Mouse (Mus musculus): ENCODE results near the gene Hspa1a. TPM values are rescaled to one million over a fixed set of nuclear protein-coding genes. Genes with fewer than 3 reads are reported as not detected.
"Not testable (repeated sequence)": the region's sequence is repeated elsewhere in the genome, so short reads cannot be mapped to it uniquely, and the experiment has no call there.

The Hspa1a gene
- 2.0 and 2.1 TPM in 2 replicates for polyA plus RNA-seq (2014; fragmentation: Nextera tagmentation; extraction: Ambion mirVana)

DNA sequence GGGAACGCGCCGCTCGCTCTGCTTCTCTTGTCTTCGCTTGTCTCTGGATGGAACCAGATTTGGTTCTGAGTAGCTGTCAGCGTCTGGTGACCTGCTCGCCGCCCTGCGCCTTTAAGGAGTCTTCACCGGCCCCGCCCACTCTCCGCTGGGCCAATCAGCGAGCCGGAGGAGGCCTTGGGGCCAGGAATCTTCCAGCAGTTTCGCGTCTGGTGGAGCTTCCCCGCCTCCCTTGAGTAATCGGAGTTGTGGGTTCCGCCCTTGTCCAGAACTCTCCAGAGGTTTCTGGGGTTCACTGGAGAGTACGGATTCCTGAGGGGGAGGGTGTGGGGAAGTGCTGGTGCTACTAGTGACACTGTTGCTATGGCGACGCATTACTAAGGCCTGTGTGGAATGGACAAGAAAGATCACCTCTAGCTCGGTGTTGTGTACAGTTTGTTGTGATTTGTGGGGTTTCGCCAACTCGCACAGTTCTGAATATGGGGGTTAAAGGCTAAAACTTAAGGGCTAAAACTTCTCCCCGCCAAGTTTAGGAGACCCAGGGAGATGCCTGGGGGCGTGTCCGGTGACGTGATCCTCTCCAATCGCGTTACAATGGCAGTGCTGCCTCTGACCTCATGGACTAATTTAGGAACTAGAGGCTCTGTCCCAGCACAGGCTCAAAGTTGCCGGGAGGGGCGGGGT is at the start of gene Hspa1a, which contains the start of gene Hspa1l:
Gene Hspa1a (minus strand): TSS at position 88 of the 681 bp plus-strand sequence.
Gene Hspa1l (plus strand): TSS at position 635 of the 681 bp plus-strand sequence.
- ATAC-seq (ENCODE audit: insufficient read depth): peak; percentile 94
- H3K9me3 ChIP-seq (ENCODE audit: low read depth, low read length); H3K4me1 ChIP-seq (ENCODE audit: insufficient read depth); H3K36me3 ChIP-seq (ENCODE audit: insufficient read depth): not testable (repeated sequence)
- H3K27me3 ChIP-seq (ENCODE audit: insufficient read depth, low read length): peaks cover 25% of the 10 kb centered on the region
- WGBS: 2% methylated on average over 30 of the region's 33 CpGs
- H3K4me2 ChIP-seq: peak within 1 kb of the TSS; percentile 82
- H3K4me3 ChIP-seq (ENCODE audit: low read depth, low read length): peak within 1 kb of the TSS; percentile 33
- 0 out of 2 replicates have a peak within 1 kb of the TSS, but pooled peaks have one; percentile 40 for H3K27ac ChIP-seq (ENCODE audit: low read depth)
- peak within 1 kb of the TSS; percentile 38 for H3K9ac ChIP-seq
- DNase-seq: peak; percentile 85

- ATAC-seq (ENCODE audit: insufficient read depth) (peak; percentile 57), DNase-seq (peak; percentile 90)
- Histone ChIP-seq H3K4me2 (peak overlapping the region; percentile 33), H3K36me3 (ENCODE audit: insufficient read depth) (peaks cover 13% of the 10 kb centered on the region), H3K4me3 (ENCODE audit: low read depth, low read length) (no peak overlapping the region), H3K9ac (no peak overlapping the region), H3K27ac (ENCODE audit: low read depth) (no peak overlapping the region), H3K9me3 (ENCODE audit: low read depth, low read length) (no peaks in the 10 kb centered on the region), H3K27me3 (ENCODE audit: insufficient read depth, low read length) (no peaks in the 10 kb centered on the region), H3K4me1 (ENCODE audit: insufficient read depth) (peaks cover 4% of the 10 kb centered on the region; the same call in 1 of the 2 replicates)
- TF ChIP-seq CTCF (IDR thresholded peaks at IDR 0.05; ENCODE audit: low read depth): peak; percentile 100
- WGBS: 8% methylated on average over 17 of the region's 17 CpGs
Measured at GRCm38 (mm10) chr17:35021163-35021808, 49.3 kb upstream of the Hspa1a start.

DNA sequence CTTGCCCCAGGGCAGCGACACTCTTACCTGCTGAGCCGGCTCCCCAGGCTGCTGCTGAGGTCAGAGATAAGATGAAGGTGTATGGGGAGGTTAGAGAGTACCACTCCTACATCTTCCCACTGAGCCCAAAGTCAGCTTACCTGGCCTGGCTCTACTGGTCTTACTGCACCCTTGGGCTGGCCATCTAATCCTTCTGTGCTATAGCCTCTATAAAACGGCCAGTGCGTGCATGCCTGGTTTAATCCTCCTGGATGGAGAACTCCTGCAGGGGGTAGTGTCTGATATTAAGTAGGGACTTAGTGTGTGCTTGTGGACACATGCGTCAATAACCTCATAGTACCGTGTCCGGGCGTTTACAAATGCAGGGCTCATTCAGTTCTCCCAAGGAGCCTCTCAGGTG is 48.6 kb upstream of the Hspa1a start:
- WGBS: 85% methylated on average over 8 of the region's 8 CpGs
- H3K4me2 ChIP-seq: no peak overlapping the region
- peaks cover 20% of the 10 kb centered on the region for H3K36me3 ChIP-seq (ENCODE audit: insufficient read depth)
- no peaks in the 10 kb centered on the region for H3K27me3 ChIP-seq (ENCODE audit: insufficient read depth, low read length)
- H3K4me1 ChIP-seq (ENCODE audit: insufficient read depth): no peaks in the 10 kb centered on the region
- H3K4me3 ChIP-seq (ENCODE audit: low read depth, low read length): no peak overlapping the region
- DNase-seq (no peak), ATAC-seq (ENCODE audit: insufficient read depth) (no peak)
- no peak overlapping the region for H3K9ac ChIP-seq
- no peak overlapping the region for H3K27ac ChIP-seq (ENCODE audit: low read depth)
- no peak for TF ChIP-seq CTCF (IDR thresholded peaks at IDR 0.05; ENCODE audit: low read depth)
- H3K9me3 ChIP-seq (ENCODE audit: low read depth, low read length): no peaks in the 10 kb centered on the region

DNA sequence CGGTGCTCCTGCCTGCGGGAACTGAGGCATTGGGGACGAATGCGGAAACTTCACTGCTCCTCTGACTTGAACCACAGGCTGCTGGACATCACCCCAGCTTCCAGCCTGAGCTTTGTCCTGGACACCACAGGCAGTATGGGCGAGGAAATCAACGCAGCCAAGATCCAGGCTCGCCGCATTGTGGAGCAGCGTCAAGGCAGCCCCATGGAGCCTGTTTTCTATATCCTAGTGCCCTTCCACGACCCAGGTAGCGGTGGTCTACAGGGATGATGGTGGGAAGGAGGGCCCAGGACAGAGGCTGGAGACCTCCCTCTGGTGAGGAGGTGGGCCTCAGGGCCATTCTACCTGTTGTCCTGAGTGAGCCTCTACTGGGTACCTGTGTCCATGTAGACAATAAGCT is 47.9 kb upstream of the Hspa1a start:
- 68% methylated on average over 11 of the region's 11 CpGs for WGBS
- H3K9me3 ChIP-seq (ENCODE audit: low read depth, low read length): no peaks in the 10 kb centered on the region
- no peak overlapping the region for H3K4me2 ChIP-seq
- DNase-seq (no peak), ATAC-seq (ENCODE audit: insufficient read depth) (no peak)
- peaks cover 26% of the 10 kb centered on the region for H3K36me3 ChIP-seq (ENCODE audit: insufficient read depth)
- no peak overlapping the region for H3K9ac ChIP-seq
- no peak for TF ChIP-seq CTCF (IDR thresholded peaks at IDR 0.05; ENCODE audit: low read depth)
- H3K4me1 ChIP-seq (ENCODE audit: insufficient read depth): no peaks in the 10 kb centered on the region
- H3K27ac ChIP-seq (ENCODE audit: low read depth): no peak overlapping the region
- no peak overlapping the region for H3K4me3 ChIP-seq (ENCODE audit: low read depth, low read length)
- H3K27me3 ChIP-seq (ENCODE audit: insufficient read depth, low read length): no peaks in the 10 kb centered on the region

GRCm38 (mm10) chr17:35018171-35018570 is 46.2 kb upstream of the Hspa1a start:
- Histone ChIP-seq H3K4me2 (no peak overlapping the region), H3K4me3 (ENCODE audit: low read depth, low read length) (no peak overlapping the region), H3K27me3 (ENCODE audit: insufficient read depth, low read length) (no peaks in the 10 kb centered on the region), H3K36me3 (ENCODE audit: insufficient read depth) (peaks cover 44% of the 10 kb centered on the region), H3K27ac (ENCODE audit: low read depth) (no peak overlapping the region), H3K4me1 (ENCODE audit: insufficient read depth) (no peaks in the 10 kb centered on the region), H3K9me3 (ENCODE audit: low read depth, low read length) (no peaks in the 10 kb centered on the region), H3K9ac (no peak overlapping the region)
- ATAC-seq (ENCODE audit: insufficient read depth): no peak
- no peak for TF ChIP-seq CTCF (IDR thresholded peaks at IDR 0.05; ENCODE audit: low read depth)
- no peak for DNase-seq
- 70% methylated on average over 3 of the region's 3 CpGs for WGBS

- no peak for TF ChIP-seq CTCF (IDR thresholded peaks at IDR 0.05; ENCODE audit: low read depth)
- DNase-seq (no peak), ATAC-seq (ENCODE audit: insufficient read depth) (no peak)
- Histone ChIP-seq H3K9me3 (ENCODE audit: low read depth, low read length) (no peaks in the 10 kb centered on the region), H3K27me3 (ENCODE audit: insufficient read depth, low read length) (no peaks in the 10 kb centered on the region), H3K27ac (ENCODE audit: low read depth) (no peak overlapping the region), H3K9ac (no peak overlapping the region), H3K36me3 (ENCODE audit: insufficient read depth) (peaks cover 49% of the 10 kb centered on the region), H3K4me1 (ENCODE audit: insufficient read depth) (no peaks in the 10 kb centered on the region), H3K4me3 (ENCODE audit: low read depth, low read length) (no peak overlapping the region), H3K4me2 (no peak overlapping the region)
- WGBS: 66% methylated on average over 14 of the region's 14 CpGs
Measured at GRCm38 (mm10) chr17:35017706-35018030, 45.7 kb upstream of the Hspa1a start.

All from lung, embryonic 14.5 days (tissue).